ENCODE assay signal across 17 mouse cellular contexts in genomic region chr4:9036005-9036404, GRCm38 (mm10).
"Had no signal": no experiment of that assay in that cellular context is flagged by ENCODE, and none has a peak within 500 bp of the region (broad histone marks: within the 10 kb centered on the region; RNA-seq: fewer than 3 reads in every experiment).

No protein-coding gene starts in this region.

- H3K4me3 ChIP-seq: lung, embryonic 15.5 days; megakaryocyte, embryonic 14.5 days; midbrain, embryonic 13.5 days; midbrain, embryonic 15.5 days; neural tube, embryonic 12.5 days; stomach, embryonic 15.5 days had no signal

- H3K9ac ChIP-seq: lung, embryonic 15.5 days; midbrain, embryonic 13.5 days; midbrain, embryonic 15.5 days; neural tube, embryonic 12.5 days; stomach, embryonic 15.5 days had no signal

- H3K27me3 ChIP-seq: lung, embryonic 15.5 days; midbrain, embryonic 13.5 days; midbrain, embryonic 15.5 days; neural tube, embryonic 12.5 days; stomach, embryonic 15.5 days had no signal

- H3K36me3 ChIP-seq: lung, embryonic 15.5 days; midbrain, embryonic 13.5 days; midbrain, embryonic 15.5 days; neural tube, embryonic 12.5 days; stomach, embryonic 15.5 days had no signal

- DNase-seq: lung, adult 2 months; lung, postnatal 14 days; lung, postnatal 36 days; right cerebral cortex, postnatal 14 days; thymus, adult 2 months; thymus, postnatal 25 days; thymus, postnatal 4 days had no signal

- H3K4me2 ChIP-seq: lung, embryonic 15.5 days; midbrain, embryonic 11.5 days; midbrain, embryonic 13.5 days; midbrain, embryonic 15.5 days; neural tube, embryonic 12.5 days; stomach, embryonic 15.5 days had no signal

- H3K27ac ChIP-seq: lung, embryonic 15.5 days; macrophage; midbrain, embryonic 13.5 days; midbrain, embryonic 15.5 days; neural tube, embryonic 12.5 days; stomach, embryonic 15.5 days; stomach, postnatal 0 days had no signal

- H3K4me1 ChIP-seq: lung, embryonic 15.5 days; midbrain, embryonic 13.5 days; midbrain, embryonic 15.5 days; neural tube, embryonic 12.5 days; stomach, embryonic 15.5 days had no signal

- ATAC-seq: lung, postnatal 0 days; midbrain, embryonic 13.5 days; midbrain, embryonic 15.5 days had no signal

- H3K9me3 ChIP-seq: lung, embryonic 15.5 days; midbrain, embryonic 13.5 days; midbrain, embryonic 15.5 days; neural tube, embryonic 12.5 days; stomach, embryonic 15.5 days had no signal
